ENCODE assay signal across 14 mouse cellular contexts in the genomic region with DNA sequence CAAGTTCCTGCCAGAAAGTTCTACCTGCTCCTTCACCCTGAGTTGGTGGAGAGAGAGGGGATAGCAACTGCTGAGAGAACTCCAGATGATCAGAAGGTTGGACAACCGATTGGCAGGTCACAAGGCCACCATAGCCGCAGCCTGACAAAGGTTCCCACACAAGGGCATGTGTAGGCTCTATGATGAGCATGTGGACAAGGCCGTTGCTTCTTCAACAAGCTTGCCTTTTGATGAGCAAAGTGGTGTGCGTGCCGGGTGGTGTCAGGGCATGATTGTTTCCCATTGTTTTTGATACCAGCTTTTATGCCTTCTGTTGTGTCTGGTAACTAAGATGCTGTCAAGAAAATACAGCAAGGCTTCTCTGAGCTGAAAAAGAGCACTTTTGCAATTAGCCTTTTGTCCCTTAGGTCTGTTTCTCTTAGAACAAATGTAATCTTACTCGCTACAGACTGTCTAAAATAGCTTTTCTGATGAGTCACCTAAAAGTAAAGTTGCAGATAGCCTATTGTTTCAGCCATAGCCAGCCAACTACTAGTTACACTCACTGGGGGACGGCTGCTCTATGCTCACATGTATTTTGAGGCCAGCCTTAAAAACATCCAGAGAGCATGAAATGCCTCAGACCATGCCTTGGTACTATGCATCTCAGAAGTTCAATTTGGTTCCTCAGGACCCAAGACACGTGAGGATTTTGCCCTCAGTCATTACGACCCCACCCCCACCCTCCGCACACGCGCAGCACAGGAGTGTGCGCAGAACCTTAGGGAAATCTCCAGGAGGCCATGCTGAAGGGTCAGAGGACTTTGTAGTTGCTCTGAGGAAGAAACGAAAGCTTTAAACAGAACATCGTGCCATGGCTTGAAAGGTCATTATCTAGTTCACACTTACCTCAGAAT. TPM values are rescaled to one million over a fixed set of nuclear protein-coding genes. Genes with fewer than 3 reads are reported as not detected.
DNase-seq lines count a peak whose midpoint lies in the region; ATAC-seq and TF ChIP-seq lines count a peak whose summit lies in the region.
"Had no signal": no experiment of that assay in that cellular context is flagged by ENCODE, and none has a peak within 500 bp of the region (broad histone marks: within the 10 kb centered on the region; RNA-seq: fewer than 3 reads in every experiment).

No protein-coding gene starts in this region.

- no peak overlapping the region for H3K4me3 ChIP-seq in heart, embryonic 13.5 days
- H3K4me3 ChIP-seq in heart, embryonic 11.5 days (ENCODE audit: low read depth, low read length) = no peak overlapping the region
- no peak overlapping the region for H3K4me3 ChIP-seq in lung, postnatal 0 days (ENCODE audit: low read depth, low read length)
- H3K4me3 ChIP-seq in forebrain, embryonic 16.5 days (replicated peaks; ENCODE audit: low read length) = no peak overlapping the region
- H3K4me3 ChIP-seq: embryonic facial prominence, embryonic 13.5 days; forebrain, embryonic 13.5 days; hindbrain, embryonic 10.5 days; limb, embryonic 10.5 days had no signal

- 60% methylated on average over 15 of the region's 15 CpGs for WGBS in heart, embryonic 13.5 days
- 66% methylated on average over 15 of the region's 15 CpGs for WGBS in heart, embryonic 11.5 days (ENCODE audit: insufficient replicate concordance)
- 58% methylated on average over 15 of the region's 15 CpGs for WGBS in lung, postnatal 0 days
- whole genome bisulfite sequencing in forebrain, embryonic 16.5 days = 83% methylated on average over 15 of the region's 15 CpGs

- no peak for TF ChIP-seq EP300 in lung, postnatal 0 days (IDR thresholded peaks at IDR 0.05)

- TF ChIP-seq CTCF in lung, postnatal 0 days (IDR thresholded peaks at IDR 0.05) = no peak

- peaks cover 6% of the 10 kb centered on the region; the same call in 1 of the 2 replicates for H3K9me3 ChIP-seq in heart, embryonic 13.5 days
- peaks cover 4% of the 10 kb centered on the region for H3K9me3 ChIP-seq in heart, embryonic 11.5 days (replicated peaks; ENCODE audit: control insufficient read depth, low read length)
- H3K9me3 ChIP-seq in lung, postnatal 0 days (ENCODE audit: low read length) = no peaks in the 10 kb centered on the region
- peaks cover 4% of the 10 kb centered on the region for H3K9me3 ChIP-seq in forebrain, embryonic 16.5 days (ENCODE audit: control insufficient read depth, low read length)
- H3K9me3 ChIP-seq: embryonic facial prominence, embryonic 13.5 days; limb, embryonic 10.5 days had no signal

- H3K4me1 ChIP-seq in heart, embryonic 13.5 days = peaks cover 41% of the 10 kb centered on the region
- H3K4me1 ChIP-seq in heart, embryonic 11.5 days (ENCODE audit: control insufficient read depth, insufficient read depth, low read length) = peaks cover 19% of the 10 kb centered on the region
- peaks cover 8% of the 10 kb centered on the region for H3K4me1 ChIP-seq in lung, postnatal 0 days (ENCODE audit: insufficient read depth, low read depth, low read length)
- peaks cover 3% of the 10 kb centered on the region; the same call in 1 of the 2 replicates for H3K4me1 ChIP-seq in forebrain, embryonic 16.5 days (replicated peaks; ENCODE audit: control insufficient read depth, insufficient read depth, low read length)
- H3K4me1 ChIP-seq: embryonic facial prominence, embryonic 13.5 days; forebrain, embryonic 13.5 days had no signal

- H3K9ac ChIP-seq in heart, embryonic 13.5 days = no peak overlapping the region
- no peak overlapping the region for H3K9ac ChIP-seq in heart, embryonic 11.5 days (ENCODE audit: low read depth, low read length)
- no peak overlapping the region for H3K9ac ChIP-seq in lung, postnatal 0 days (replicated peaks; ENCODE audit: low read depth)
- no peak overlapping the region for H3K9ac ChIP-seq in forebrain, embryonic 16.5 days (replicated peaks; ENCODE audit: low read depth, low read length)
- H3K9ac ChIP-seq: embryonic facial prominence, embryonic 13.5 days; forebrain, embryonic 13.5 days had no signal

- no peak for ATAC-seq in heart, embryonic 13.5 days (ENCODE audit: extremely low read depth, insufficient number of reproducible peaks, low FRiP score, low TSS enrichment)
- no peak for ATAC-seq in heart, embryonic 11.5 days (replicated peaks; ENCODE audit: insufficient number of reproducible peaks, low FRiP score, low TSS enrichment)
- peak; percentile 40 for ATAC-seq in lung, postnatal 0 days
- ATAC-seq in forebrain, embryonic 16.5 days = no peak
- ATAC-seq: forebrain, embryonic 13.5 days had no signal

- DNase-seq in lung, postnatal 0 days (ENCODE audit: low spot score) = peak; percentile 77
- no peak for DNase-seq in lung, postnatal 25 days (ENCODE audit: low spot score)
- DNase-seq in kidney, postnatal 14 days = peak; percentile 27
- peak; percentile 69 for DNase-seq in yolk sac, embryonic 10.5 days (ENCODE audit: low spot score)
- no peak for DNase-seq in embryo, embryonic 10 days (ENCODE audit: low spot score)
- DNase-seq: midbrain, embryonic 14.5 days had no signal

- peak overlapping the region; percentile 4; the same call in 1 of the 2 replicates for H3K4me2 ChIP-seq in heart, embryonic 13.5 days
- H3K4me2 ChIP-seq in heart, embryonic 11.5 days = no peak overlapping the region
- H3K4me2 ChIP-seq in lung, postnatal 0 days (replicated peaks; ENCODE audit: low read depth, low read length) = no peak overlapping the region
- H3K4me2 ChIP-seq in forebrain, embryonic 16.5 days (ENCODE audit: low read length) = no peak overlapping the region
- H3K4me2 ChIP-seq: embryonic facial prominence, embryonic 13.5 days; forebrain, embryonic 13.5 days had no signal

- no peaks in the 10 kb centered on the region for H3K27me3 ChIP-seq in heart, embryonic 13.5 days (replicated peaks)
- no peaks in the 10 kb centered on the region for H3K27me3 ChIP-seq in heart, embryonic 11.5 days (ENCODE audit: control insufficient read depth, insufficient read depth, low read length)
- H3K27me3 ChIP-seq in lung, postnatal 0 days (replicated peaks; ENCODE audit: insufficient read depth, low read length) = no peaks in the 10 kb centered on the region
- H3K27me3 ChIP-seq in forebrain, embryonic 16.5 days (replicated peaks; ENCODE audit: control insufficient read depth, insufficient read depth, low read length) = peaks cover 4% of the 10 kb centered on the region; the same call in 1 of the 2 replicates
- H3K27me3 ChIP-seq: embryonic facial prominence, embryonic 13.5 days; forebrain, embryonic 13.5 days had no signal

- H3K27ac ChIP-seq in heart, embryonic 13.5 days (replicated peaks) = peak overlapping the region; percentile 49; the same call in 1 of the 2 replicates
- no peak overlapping the region for H3K27ac ChIP-seq in heart, embryonic 11.5 days (ENCODE audit: low read depth, low read length)
- H3K27ac ChIP-seq in lung, postnatal 0 days (ENCODE audit: low read length) = peak overlapping the region; percentile 62
- no peak overlapping the region for H3K27ac ChIP-seq in forebrain, embryonic 16.5 days (ENCODE audit: low read length)
- H3K27ac ChIP-seq: embryonic facial prominence, embryonic 13.5 days; forebrain, embryonic 13.5 days; hindbrain, embryonic 10.5 days; macrophage had no signal

- H3K36me3 ChIP-seq in heart, embryonic 13.5 days = peaks cover 4% of the 10 kb centered on the region; the same call in 1 of the 2 replicates
- H3K36me3 ChIP-seq in heart, embryonic 11.5 days (ENCODE audit: control insufficient read depth, insufficient read depth, low read length) = no peaks in the 10 kb centered on the region
- H3K36me3 ChIP-seq in lung, postnatal 0 days (ENCODE audit: insufficient read depth, low read length) = no peaks in the 10 kb centered on the region
- H3K36me3 ChIP-seq in forebrain, embryonic 16.5 days (ENCODE audit: control insufficient read depth, insufficient read depth) = no peaks in the 10 kb centered on the region
- H3K36me3 ChIP-seq: embryonic facial prominence, embryonic 13.5 days; hindbrain, embryonic 10.5 days; limb, embryonic 10.5 days had no signal

RNA-seq across cellular contexts. Expression of a gene that starts 20.3 kb away (rescaled TPM):
- 9.8 and 12.0 TPM in 2 replicates for polyA plus RNA-seq in heart, embryonic 13.5 days (2015; fragmentation: Nextera tagmentation; extraction: Ambion mirVana)
- 13.0 and 14.9 TPM in 2 replicates for polyA plus RNA-seq in heart, embryonic 11.5 days (2014; fragmentation: Nextera tagmentation; extraction: Ambion mirVana)
- polyA plus RNA-seq in lung, postnatal 0 days (2015; fragmentation: Nextera tagmentation; extraction: Ambion mirVana) = 4.8 and 7.8 TPM in 2 replicates
- polyA plus RNA-seq in forebrain, embryonic 16.5 days (2015; fragmentation: Nextera tagmentation; extraction: Ambion mirVana) = 3.8 and 6.4 TPM in 2 replicates

RNA-seq across cellular contexts. Expression of a gene that starts 33.1 kb away (rescaled TPM):
- 25.7 and 26.6 TPM in 2 replicates for polyA plus RNA-seq in heart, embryonic 13.5 days (2015; fragmentation: Nextera tagmentation; extraction: Ambion mirVana)
- polyA plus RNA-seq in heart, embryonic 11.5 days (2014; fragmentation: Nextera tagmentation; extraction: Ambion mirVana) = 29.0 and 35.4 TPM in 2 replicates
- polyA plus RNA-seq in lung, postnatal 0 days (2015; fragmentation: Nextera tagmentation; extraction: Ambion mirVana) = 23.3 and 25.7 TPM in 2 replicates
- 75.4 and 75.7 TPM in 2 replicates for polyA plus RNA-seq in forebrain, embryonic 16.5 days (2015; fragmentation: Nextera tagmentation; extraction: Ambion mirVana)

Comparison
In these comparisons a context has a peak if more than half of its experiments do, and no peak if none do; other contexts are left out.
1. H3K27ac ChIP-seq: peak in heart, embryonic 13.5 days (single experiment) and lung, postnatal 0 days (single experiment); none in heart, embryonic 11.5 days (single experiment) and forebrain, embryonic 16.5 days (single experiment).
2. DNase-seq: peak in lung, postnatal 0 days (single experiment), kidney, postnatal 14 days (single experiment) and yolk sac, embryonic 10.5 days (single experiment); none in lung, postnatal 25 days (single experiment) and embryo, embryonic 10 days (single experiment).